Mouse (Mus musculus) intestine, embryonic 15.5 days (tissue): ENCODE measurements around the gene Krt26. TPM values are rescaled to one million over a fixed set of nuclear protein-coding genes. Genes with fewer than 3 reads are reported as not detected.

Source experiments
- ATAC-seq: fragments of 200-750 bp; cut with Nextera tagmentation; 2 replicates; pipeline ENCODE4 v1.8.0; 2017; ENCODE audit warnings: moderate TSS enrichment, moderate library complexity
- H3K27ac ChIP-seq: fragments of 300-500 bp; sonication (generic); 2 replicates; pipeline ENCODE4 v1.5.1; 2015; ENCODE audit warnings: mild to moderate bottlenecking, inconsistent platforms
- H3K27me3 ChIP-seq: fragments of 300-500 bp; sonication (generic); replicated peaks from 2 replicates; pipeline ENCODE4 v1.6.1; 2015; ENCODE audit warnings: inconsistent platforms
- H3K36me3 ChIP-seq: fragments of 300-500 bp; sonication (generic); 2 replicates; pipeline ENCODE4 v1.6.1; 2015; ENCODE audit warnings: inconsistent platforms
- H3K4me1 ChIP-seq: fragments of 300-500 bp; sonication (generic); replicated peaks from 2 replicates; pipeline ENCODE4 v1.6.1; 2015; ENCODE audit warnings: inconsistent platforms
- H3K4me2 ChIP-seq: fragments of 300-500 bp; sonication (generic); replicated peaks from 2 replicates; pipeline ENCODE4 v1.6.1; 2015; ENCODE audit warnings: mild to moderate bottlenecking, inconsistent platforms
- H3K4me3 ChIP-seq: fragments of 300-500 bp; sonication (generic); replicated peaks from 2 replicates; pipeline ENCODE4 v1.5.1; 2015; ENCODE audit warnings: inconsistent platforms
- H3K9ac ChIP-seq: fragments of 300-500 bp; sonication (generic); 2 replicates; pipeline ENCODE4 v1.6.1; 2015; ENCODE audit warnings: inconsistent platforms
- H3K9me3 ChIP-seq: fragments of 300-500 bp; sonication (generic); 2 replicates; pipeline ENCODE4 v1.6.1; 2016; ENCODE audit warnings: inconsistent platforms
- WGBS: fragments of 180-500 bp; shearing (Covaris S2); methylation state at CpG from one replicate; pipeline ENCODE4 v1.1.7; 2015; 5-methylcytosine and 5-hydroxymethylcytosine counted together
- polyA plus RNA-seq: library from polyadenylated mRNA; unstranded; fragments of >200 nt; fragmentation: Nextera tagmentation; extraction: Ambion mirVana; gene quantifications from 2 replicates; pipeline ENCODE4 v1.2.1, GENCODE M21; 2015

The Krt26 gene
- polyA plus RNA-seq, 1 experiment from 2014 or later = 0.11 TPM

DNA sequence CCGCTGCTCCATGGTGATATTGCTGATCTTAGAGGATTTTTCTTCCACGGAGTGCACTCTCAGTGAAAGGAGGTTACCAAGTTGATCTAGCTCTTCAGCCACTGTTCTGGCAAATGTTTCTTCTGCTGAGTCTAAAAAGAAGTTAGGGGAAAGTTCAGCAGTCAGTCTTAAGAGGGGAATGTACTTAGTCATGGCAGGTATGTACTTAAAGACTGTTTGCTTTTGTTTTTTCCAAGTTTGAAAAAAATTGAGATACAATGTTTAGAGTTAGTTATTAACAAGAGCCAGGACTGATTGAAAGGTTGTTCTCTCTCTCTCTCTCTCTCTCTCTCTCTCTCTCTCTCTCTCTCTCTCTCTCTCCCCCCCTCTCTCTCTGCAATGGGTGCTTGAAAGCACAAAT, 8.1 kb downstream of the Krt26 start:
- no peak overlapping the region for H3K4me2 ChIP-seq
- WGBS = 54% methylated on average over 2 of the region's 2 CpGs
- H3K27me3 ChIP-seq = no peaks in the 10 kb centered on the region
- no peaks in the 10 kb centered on the region for H3K9me3 ChIP-seq
- H3K27ac ChIP-seq = no peak overlapping the region
- H3K36me3 ChIP-seq = no peaks in the 10 kb centered on the region
- no peak overlapping the region for H3K4me3 ChIP-seq
- no peak overlapping the region for H3K9ac ChIP-seq
- no peaks in the 10 kb centered on the region for H3K4me1 ChIP-seq
- no peak for ATAC-seq

DNA sequence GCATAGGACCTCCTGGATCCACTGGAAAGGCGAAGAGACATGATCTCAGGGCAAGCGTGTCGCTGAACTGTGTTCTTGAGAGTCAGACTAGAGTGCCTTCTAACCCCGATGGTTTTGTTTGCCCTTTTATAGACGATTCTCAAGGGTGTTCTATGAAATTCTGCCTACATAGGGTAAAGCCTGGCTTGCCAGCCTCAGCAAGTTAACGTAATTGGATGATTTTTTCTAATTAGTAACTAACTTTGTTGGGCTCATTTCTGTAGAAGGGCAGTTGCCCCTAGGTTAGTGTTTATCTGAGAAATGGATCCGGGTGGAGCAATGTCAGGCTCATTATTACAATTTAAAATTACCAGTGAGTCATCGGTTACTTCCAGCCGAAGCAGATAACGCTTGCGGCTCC, 14.9 kb downstream of the Krt26 start, which contains the start of gene Krt25:
Gene Krt25, minus strand, starts transcription at position 101 of the 400 bp plus-strand sequence.
- WGBS = 90% methylated on average over 11 of the region's 11 CpGs
- ATAC-seq = no peak
- Histone ChIP-seq H3K9ac (no peak within 1 kb of the TSS), H3K4me1 (no peaks in the 10 kb centered on the region; the same call in 1 of the 2 replicates), H3K9me3 (no peaks in the 10 kb centered on the region), H3K27ac (no peak within 1 kb of the TSS), H3K27me3 (no peaks in the 10 kb centered on the region), H3K36me3 (no peaks in the 10 kb centered on the region), H3K4me2 (no peak within 1 kb of the TSS), H3K4me3 (no peak within 1 kb of the TSS)

DNA sequence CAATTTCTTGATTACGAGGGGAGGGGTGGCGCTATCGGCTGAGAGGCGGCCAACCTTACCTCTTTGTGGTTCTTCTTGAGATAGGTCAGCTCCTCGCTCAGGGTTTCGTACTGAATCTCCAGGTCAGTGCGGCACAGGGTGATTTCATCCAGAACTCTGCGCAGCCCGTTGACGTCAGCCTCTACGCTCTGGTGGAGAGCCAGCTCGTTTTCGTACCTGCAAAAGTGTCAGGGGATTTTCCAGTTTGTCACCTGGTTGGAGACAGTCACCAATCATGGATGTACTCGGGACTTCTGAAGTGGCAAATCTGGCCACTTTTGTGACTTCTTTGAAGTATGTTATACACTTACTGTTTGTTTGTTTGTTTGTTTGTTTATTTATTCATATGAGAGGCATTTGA, 16.7 kb downstream of the Krt26 start:
- no peaks in the 10 kb centered on the region for H3K27me3 ChIP-seq
- H3K4me1 ChIP-seq = no peaks in the 10 kb centered on the region; the same call in 1 of the 2 replicates
- no peak overlapping the region for H3K4me2 ChIP-seq
- 89% methylated on average over 14 of the region's 14 CpGs for WGBS
- H3K27ac ChIP-seq = no peak overlapping the region
- no peak for ATAC-seq
- H3K36me3 ChIP-seq = no peaks in the 10 kb centered on the region
- H3K4me3 ChIP-seq = no peak overlapping the region
- H3K9ac ChIP-seq = no peak overlapping the region
- H3K9me3 ChIP-seq = no peaks in the 10 kb centered on the region

DNA sequence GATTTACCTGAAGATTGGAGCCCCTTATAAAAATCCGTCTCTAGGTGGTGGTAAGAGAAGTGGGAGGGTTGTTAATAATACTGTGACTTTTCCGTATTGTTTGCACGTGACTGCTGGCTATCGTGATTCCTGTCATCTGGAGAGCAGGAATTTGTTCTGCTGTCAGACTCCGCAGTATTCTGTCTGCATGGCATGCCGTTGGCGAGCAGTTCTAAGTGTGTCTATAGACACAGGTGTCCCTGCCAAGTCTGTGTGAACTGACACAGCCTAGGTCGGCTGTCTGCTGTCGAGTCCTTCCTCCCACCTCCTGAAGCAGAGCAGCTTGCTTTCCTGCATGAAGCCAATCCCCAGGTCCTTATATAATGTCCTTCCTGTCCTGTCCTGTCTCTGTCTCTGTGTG, 18.6 kb downstream of the Krt26 start:
- no peak overlapping the region for H3K4me3 ChIP-seq
- ATAC-seq = no peak
- no peak overlapping the region for H3K4me2 ChIP-seq

DNA sequence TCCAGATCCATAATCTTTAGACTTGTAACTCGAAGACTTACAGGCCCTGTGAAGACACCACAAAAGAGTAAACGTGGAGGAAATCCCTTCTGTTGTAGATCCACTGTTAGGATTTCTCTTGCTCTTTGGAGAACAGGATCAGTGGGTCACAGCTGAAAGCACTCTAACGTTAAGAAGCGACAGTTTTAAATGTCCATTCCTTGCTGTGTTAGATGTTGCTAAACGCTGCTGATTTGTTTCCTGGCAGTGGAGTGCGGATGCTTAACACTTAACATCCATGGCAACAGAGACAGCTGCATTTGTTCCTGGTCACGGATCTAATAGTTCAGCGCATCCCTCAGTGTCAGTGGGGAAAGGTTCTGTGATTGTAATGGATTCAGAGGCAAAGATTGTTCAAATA, 21.2 kb downstream of the Krt26 start:
- ATAC-seq = no peak
- 46% methylated on average over 8 of the region's 8 CpGs for WGBS

More for the DNA sequence above, 18.6 kb downstream of the Krt26 start:
- 35% methylated on average over 9 of the region's 9 CpGs for WGBS
- Histone ChIP-seq H3K9me3 (no peaks in the 10 kb centered on the region), H3K36me3 (no peaks in the 10 kb centered on the region), H3K27ac (no peak overlapping the region), H3K4me1 (no peaks in the 10 kb centered on the region; the same call in 1 of the 2 replicates), H3K27me3 (no peaks in the 10 kb centered on the region), H3K9ac (no peak overlapping the region)

DNA sequence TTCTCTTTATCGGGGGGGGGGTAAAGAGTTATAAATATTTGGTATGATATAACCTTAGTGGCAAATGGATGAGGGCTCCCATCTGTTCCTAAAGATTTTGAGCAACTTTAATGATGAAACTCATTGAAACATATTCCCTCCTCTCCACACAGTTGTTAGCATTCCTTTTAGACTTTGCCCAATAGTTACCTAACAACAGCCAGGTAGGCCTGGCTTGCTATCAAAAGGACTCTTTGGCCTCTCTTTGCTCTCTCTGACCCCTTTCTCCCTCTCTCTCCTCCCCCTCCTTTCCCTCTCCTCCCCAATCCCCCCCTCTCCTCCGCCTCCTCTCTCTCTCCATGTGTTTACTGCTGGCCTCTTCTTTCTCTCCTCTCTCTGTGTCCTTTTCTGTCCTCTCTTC, 23.2 kb downstream of the Krt26 start:
- Histone ChIP-seq H3K4me1 (no peaks in the 10 kb centered on the region; the same call in 1 of the 2 replicates), H3K27ac (no peak overlapping the region), H3K27me3 (no peaks in the 10 kb centered on the region), H3K4me2 (no peak overlapping the region), H3K36me3 (no peaks in the 10 kb centered on the region), H3K9ac (no peak overlapping the region), H3K4me3 (no peak overlapping the region), H3K9me3 (no peaks in the 10 kb centered on the region)
- WGBS = 72% methylated on average over 2 of the region's 2 CpGs
- no peak for ATAC-seq

More for the DNA sequence above, 21.2 kb downstream of the Krt26 start:
- H3K4me1 ChIP-seq = no peaks in the 10 kb centered on the region; the same call in 1 of the 2 replicates
- H3K9me3 ChIP-seq = no peaks in the 10 kb centered on the region
- no peak overlapping the region for H3K4me3 ChIP-seq
- H3K4me2 ChIP-seq = no peak overlapping the region
- no peaks in the 10 kb centered on the region for H3K36me3 ChIP-seq
- H3K27ac ChIP-seq = no peak overlapping the region
- H3K27me3 ChIP-seq = no peaks in the 10 kb centered on the region
- H3K9ac ChIP-seq = no peak overlapping the region

DNA sequence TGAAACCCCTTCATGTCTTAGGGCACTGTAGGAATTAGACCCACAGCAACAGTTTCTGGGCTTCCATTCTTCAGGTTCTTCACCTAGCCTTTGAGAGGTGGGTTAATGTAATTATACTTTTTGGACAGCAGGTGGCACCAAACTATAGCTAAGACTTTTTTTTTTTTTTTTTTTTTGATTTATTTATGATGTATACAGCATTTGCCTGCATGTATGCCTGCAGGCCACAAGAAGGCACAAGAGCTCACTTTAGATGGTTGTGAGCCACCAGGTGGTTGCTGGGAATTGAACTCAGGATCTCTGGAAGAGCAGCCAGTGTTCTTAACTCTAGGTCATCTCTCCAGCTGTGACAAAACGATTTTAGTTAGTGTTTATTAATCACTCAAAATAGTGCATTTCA, 26.9 kb downstream of the Krt26 start:
- Histone ChIP-seq H3K4me2 (no peak overlapping the region), H3K27me3 (no peaks in the 10 kb centered on the region), H3K4me1 (no peaks in the 10 kb centered on the region), H3K9ac (no peak overlapping the region), H3K36me3 (no peaks in the 10 kb centered on the region), H3K9me3 (no peaks in the 10 kb centered on the region), H3K4me3 (no peak overlapping the region), H3K27ac (no peak overlapping the region)
- WGBS = 89% methylated on average over 1 of the region's 1 CpGs
- ATAC-seq = no peak

DNA sequence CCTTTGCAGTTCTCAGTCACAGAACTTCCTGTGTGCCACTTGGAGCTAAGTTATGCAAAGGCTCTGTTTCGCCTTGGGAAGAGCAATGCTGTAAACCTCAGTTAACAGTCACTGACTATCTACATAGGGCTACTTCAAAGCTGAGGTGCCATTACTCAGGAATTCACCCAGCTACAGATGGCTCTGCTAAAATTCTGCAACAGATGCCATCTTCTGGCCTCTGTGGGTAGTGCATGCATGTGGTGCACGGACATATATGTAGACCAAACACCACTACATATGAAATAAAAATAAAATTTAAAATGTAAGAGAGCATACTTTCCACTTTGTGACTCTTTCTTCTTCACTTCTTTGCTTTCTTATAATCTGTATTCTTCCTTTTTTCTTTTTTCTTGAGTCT, 30.2 kb downstream of the Krt26 start:
- no peak for ATAC-seq
- no peak overlapping the region for H3K27ac ChIP-seq
- H3K9me3 ChIP-seq = no peaks in the 10 kb centered on the region
- no peak overlapping the region for H3K4me2 ChIP-seq
- 38% methylated on average over 2 of the region's 2 CpGs for WGBS
- H3K27me3 ChIP-seq = no peaks in the 10 kb centered on the region
- no peak overlapping the region for H3K9ac ChIP-seq
- no peak overlapping the region for H3K4me3 ChIP-seq
- no peaks in the 10 kb centered on the region for H3K36me3 ChIP-seq
- no peaks in the 10 kb centered on the region for H3K4me1 ChIP-seq

DNA sequence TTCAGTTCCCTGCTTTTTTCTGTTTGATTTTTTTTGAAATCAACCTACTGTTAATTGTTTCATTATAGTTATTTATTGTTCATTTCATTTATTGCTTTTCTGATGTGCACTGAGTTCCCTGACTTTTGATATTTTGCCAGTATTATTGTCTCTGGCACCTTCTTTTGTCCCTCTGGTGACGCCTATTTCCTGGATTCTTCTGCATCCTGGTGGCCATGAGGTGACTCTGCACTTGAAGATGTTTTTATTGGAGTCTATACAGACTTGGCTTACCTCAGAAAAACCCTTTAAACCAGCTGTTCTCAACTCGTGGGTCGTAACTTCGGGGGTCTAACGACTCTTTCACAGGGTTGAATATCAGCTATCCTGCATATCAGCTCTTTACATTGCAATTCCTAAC, 42.7 kb downstream of the Krt26 start:
- Histone ChIP-seq H3K27me3 (no peaks in the 10 kb centered on the region), H3K4me2 (no peak overlapping the region), H3K36me3 (no peaks in the 10 kb centered on the region), H3K4me3 (no peak overlapping the region), H3K9me3 (no peaks in the 10 kb centered on the region), H3K9ac (no peak overlapping the region), H3K27ac (no peak overlapping the region), H3K4me1 (no peaks in the 10 kb centered on the region)
- 44% methylated on average over 5 of the region's 5 CpGs for WGBS
- no peak for ATAC-seq

DNA sequence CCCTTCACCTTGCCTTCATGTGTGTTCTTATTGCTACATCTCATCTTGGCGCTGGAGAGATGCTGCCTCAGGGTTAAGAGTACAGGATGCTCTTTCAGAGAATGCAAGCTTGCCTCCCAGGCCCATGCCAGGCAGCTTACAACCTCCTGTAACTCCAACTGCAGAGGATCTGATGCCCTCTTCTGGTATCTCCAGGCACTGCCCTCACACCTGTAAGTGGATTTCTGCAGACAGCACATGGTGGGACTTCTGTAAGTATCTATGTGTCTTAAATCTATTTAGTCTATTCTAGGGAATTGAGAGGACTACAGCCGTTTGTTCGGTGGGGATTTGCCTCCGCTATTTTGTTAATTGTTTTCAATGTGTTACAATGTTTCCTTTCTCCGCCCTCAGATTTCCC, 44.9 kb downstream of the Krt26 start:
- WGBS = 61% methylated on average over 5 of the region's 5 CpGs
- no peaks in the 10 kb centered on the region for H3K4me1 ChIP-seq
- H3K9ac ChIP-seq = no peak overlapping the region
- H3K4me2 ChIP-seq = no peak overlapping the region
- no peaks in the 10 kb centered on the region for H3K9me3 ChIP-seq
- no peak overlapping the region for H3K27ac ChIP-seq
- no peak for ATAC-seq
- H3K36me3 ChIP-seq = no peaks in the 10 kb centered on the region
- H3K4me3 ChIP-seq = no peak overlapping the region
- no peaks in the 10 kb centered on the region for H3K27me3 ChIP-seq

DNA sequence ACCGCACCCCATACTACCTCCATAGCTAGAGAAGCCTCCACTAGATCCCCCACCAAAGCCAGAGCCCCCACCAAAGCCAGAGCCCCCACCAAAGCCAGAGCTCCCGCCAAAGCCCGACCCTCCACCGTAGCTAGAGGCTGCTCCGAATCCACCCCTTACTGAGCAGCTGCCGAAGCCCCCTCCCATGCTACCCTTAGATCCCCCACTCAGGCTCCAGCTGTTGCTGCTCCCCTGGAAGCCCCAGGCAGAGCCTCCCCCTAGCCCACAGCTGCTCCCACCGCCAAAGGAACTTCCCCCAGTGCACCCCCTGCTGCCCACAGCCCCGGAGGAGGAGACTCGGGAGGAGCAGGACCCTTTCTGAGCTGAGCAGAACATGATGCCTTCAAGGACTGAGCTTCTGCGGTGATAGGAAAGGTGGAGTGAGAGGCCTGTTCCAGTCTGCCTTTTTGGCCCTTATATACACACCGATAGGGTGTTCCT, 52.9 kb downstream of the Krt26 start, which contains the start of gene Krt24:
Gene Krt24, minus strand, starts transcription at position 430 of the 480 bp plus-strand sequence.
- Histone ChIP-seq H3K36me3 (no peaks in the 10 kb centered on the region), H3K27me3 (no peaks in the 10 kb centered on the region), H3K4me2 (0 out of 2 replicates have a peak within 1 kb of the TSS, but pooled peaks have one; percentile 24), H3K9ac (no peak within 1 kb of the TSS), H3K4me1 (0 out of 2 replicates have a peak, but pooled peaks cover 2% of the 10 kb centered on the region), H3K4me3 (no peak within 1 kb of the TSS), H3K27ac (no peak within 1 kb of the TSS), H3K9me3 (no peaks in the 10 kb centered on the region)
- WGBS = 38% methylated on average over 11 of the region's 11 CpGs
- ATAC-seq = no peak

DNA sequence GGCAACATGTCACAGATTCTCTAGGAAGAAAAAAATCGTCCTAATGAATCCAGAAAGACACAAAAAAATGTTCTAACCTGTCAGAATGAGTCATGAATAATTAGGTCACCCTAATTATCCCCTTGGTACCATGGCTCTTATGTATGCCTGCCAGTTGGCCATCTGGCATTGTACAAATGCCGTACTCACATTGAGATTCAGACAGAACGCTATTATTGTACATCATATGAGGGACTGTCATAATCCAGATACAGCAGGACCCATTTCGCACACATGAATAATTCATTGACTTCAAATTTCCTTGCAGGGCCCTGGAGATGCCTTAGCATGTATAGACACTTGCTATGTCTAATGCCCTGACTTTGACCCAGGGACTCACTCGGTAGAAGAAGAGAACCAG, 53.8 kb downstream of the Krt26 start:
- no peaks in the 10 kb centered on the region for H3K27me3 ChIP-seq
- H3K4me1 ChIP-seq = 0 out of 2 replicates have a peak, but pooled peaks cover 2% of the 10 kb centered on the region
- no peak overlapping the region for H3K27ac ChIP-seq
- no peaks in the 10 kb centered on the region for H3K9me3 ChIP-seq
- no peak for ATAC-seq
- no peaks in the 10 kb centered on the region for H3K36me3 ChIP-seq
- 82% methylated on average over 5 of the region's 5 CpGs for WGBS
- H3K4me3 ChIP-seq = no peak overlapping the region
- no peak overlapping the region for H3K9ac ChIP-seq
- no peak overlapping the region for H3K4me2 ChIP-seq

DNA sequence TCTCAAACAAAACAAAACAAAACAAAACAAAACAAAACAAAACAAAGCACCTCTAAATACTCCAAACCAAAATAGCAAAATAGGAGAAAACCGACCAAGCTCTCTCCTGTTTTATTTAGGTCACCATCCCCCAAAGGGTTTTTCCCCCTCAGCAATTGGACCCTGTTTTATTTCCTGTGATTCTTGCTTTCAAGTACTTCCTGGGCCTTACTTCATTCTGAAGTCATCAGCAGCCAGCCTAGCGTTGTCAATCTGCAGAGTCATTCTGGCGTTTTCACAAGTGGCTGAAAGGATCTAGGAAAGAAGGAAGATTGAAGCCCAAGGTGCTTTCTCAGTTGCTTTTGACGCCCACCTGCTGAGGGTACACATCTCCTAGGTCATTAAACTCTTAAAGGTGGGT, 54.4 kb downstream of the Krt26 start:
- Histone ChIP-seq H3K36me3 (no peaks in the 10 kb centered on the region), H3K27ac (no peak overlapping the region), H3K4me3 (no peak overlapping the region), H3K9ac (no peak overlapping the region), H3K9me3 (no peaks in the 10 kb centered on the region), H3K4me1 (0 out of 2 replicates have a peak, but pooled peaks cover 2% of the 10 kb centered on the region), H3K27me3 (no peaks in the 10 kb centered on the region), H3K4me2 (no peak overlapping the region)
- no peak for ATAC-seq
- 53% methylated on average over 4 of the region's 4 CpGs for WGBS
